Mouse (Mus musculus): ENCODE results near the gene Dnaaf5. TPM values are rescaled to one million over a fixed set of nuclear protein-coding genes. Genes with fewer than 3 reads are reported as not detected.

Dnaaf5 gene
- total RNA-seq, 4 experiments from 2014 or later: 16.6 to 20.3 (median 17.4) TPM

DNA sequence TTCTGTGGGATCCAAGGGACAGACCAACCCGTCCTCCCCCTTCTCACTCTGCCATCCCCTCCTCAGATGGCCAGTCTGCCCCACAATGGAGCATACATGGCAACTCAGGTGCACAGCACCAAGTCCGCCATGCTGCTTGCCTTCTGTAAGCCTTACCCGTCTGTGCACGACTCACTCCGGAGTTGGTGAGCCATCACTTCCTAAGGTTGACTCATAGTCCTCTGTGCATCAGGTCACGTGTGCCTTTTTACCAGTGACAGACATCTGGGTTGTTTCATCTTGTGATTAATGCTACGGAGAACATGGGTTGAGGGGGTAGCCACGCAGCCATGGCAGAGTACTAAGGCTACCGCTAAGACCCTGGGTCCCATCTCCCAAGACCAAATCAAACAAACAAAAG, 9.4 kb upstream of the Dnaaf5 start:
- DNase-seq (ENCODE audit: low spot score in 2 of 2): no peak

DNA sequence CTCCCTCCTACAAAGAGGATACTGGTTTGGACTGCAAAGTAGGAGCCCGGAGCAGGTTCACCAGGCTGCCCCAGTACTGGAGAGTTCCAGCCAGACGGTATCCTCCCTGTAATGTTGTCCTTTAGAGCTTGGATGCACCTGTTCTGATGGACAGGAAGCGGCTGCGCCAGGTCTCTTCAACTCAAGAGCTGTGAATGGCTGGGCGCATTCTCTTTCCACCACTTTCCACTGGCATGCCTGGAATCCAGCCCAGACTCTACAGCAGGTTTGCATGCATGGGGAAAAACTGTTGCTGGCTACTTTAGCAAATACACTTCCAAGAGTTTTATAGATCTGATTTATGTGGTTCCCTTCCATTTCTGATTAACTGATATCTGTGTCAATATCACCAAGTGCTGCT, 8.7 kb upstream of the Dnaaf5 start:
- no peak for DNase-seq (ENCODE audit: low spot score in 2 of 2)

DNA sequence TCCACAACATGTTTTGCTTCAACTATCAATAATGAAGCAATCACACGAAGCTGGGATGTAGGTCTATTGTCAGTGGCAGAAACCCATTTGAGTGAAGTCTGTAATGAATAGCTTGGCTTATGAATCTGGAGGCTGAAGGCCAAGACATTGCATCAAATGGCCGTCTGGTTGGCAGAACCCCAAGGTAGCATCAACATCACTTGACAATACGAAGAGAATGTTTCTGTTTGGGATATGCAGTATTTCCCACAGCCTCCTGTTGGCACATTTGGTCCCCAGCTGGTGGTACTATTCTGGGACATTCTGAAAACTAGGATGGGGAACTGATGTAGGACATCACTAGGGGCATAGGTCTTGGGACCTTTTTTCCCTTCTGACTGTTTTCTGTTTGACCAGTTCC, 6.1 kb upstream of the Dnaaf5 start:
- no peak for DNase-seq (ENCODE audit: low spot score in 2 of 2)

DNA sequence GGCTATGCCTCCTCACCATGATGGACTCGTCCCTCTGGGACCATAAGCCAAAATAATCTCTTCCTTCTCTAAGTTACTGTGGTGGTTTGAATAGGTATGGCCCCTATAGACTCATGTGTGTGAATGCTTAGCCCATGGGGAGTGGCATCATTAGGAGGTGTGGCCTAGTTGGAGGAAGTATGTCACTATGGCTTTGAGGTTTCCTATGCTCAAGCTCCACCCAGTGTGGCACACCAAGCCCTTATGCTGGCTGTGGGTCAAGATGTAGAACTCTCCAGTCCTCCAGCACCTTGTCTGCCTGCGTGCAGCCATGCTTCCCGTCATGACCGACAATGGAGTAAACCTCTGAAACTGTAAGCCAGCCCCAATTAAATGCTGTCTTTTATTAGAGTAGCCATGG, 4.3 kb upstream of the Dnaaf5 start:
- no peak for DNase-seq (ENCODE audit: low spot score in 2 of 2)

DNA sequence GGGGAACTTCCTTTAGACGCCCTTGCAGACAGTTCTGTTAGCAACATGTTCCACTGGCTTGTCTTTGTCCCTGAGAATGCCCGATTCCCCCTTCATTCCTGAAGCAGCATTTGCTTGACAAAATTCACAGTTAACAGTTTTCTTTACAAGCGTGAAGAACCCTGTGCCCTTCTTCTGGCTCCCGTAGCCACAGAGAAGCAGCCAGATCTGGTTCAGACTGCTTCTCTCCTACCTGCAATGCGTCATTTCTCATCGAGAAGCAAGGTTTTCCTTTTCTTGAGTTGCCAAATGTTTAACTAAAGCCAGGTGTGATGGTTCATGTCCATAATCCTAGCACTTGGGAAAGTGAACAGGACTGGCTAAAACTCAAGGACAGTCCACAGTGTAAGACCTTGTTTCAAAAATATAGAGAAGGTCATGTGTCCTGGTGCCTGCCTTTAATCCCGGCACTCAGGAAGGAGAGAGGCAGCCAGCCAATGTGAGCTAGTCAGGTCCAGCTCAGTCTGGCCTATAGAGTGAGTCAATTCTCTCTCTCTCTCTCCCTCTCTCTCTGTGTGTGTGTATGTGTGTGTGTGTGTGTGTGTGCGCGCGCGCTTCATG, 3.4 kb upstream of the Dnaaf5 start:
- no peak for DNase-seq (ENCODE audit: low spot score in 2 of 2)

DNA sequence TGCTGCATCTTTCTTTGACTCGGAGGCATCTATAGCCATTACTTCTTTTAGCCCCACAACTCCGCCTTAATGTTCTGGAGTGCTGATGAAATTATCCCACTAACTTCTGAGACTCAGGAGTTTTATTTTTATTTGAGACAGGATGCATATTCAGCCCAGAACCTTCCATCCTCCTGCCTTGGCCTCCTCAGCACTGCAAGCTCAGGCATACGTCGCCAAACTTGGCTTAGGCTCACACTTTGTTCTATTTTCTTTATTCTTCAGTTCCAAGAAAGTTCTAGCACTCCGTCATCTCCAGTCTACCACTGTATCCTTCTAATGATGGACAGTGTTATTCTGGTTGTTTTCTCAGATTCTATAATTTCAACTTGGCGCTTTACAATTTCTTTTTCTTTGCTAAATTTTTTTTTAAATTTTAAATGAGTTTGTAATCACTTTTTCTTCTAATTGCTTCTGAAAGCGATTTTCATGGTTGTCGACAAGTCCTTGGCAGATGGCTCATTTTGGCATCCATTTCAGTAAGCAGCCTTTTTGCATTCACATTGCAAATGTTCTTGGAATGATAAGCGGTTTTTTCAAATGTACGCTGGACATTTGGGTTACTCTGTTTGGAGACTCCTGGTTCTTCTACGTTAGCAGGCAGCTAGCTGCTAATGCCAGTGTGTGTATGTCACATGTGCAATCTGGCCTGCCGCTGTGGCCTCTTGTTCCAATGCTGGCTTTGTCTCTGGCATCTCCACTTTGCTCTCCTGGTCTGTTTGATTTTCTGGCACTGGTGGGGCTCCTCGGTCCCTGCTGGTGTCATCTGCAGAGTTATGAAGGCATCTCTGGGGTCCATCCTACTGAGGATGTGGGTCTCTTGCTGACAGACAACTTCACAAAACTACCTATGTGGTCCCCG, 2.6 kb upstream of the Dnaaf5 start:
- DNase-seq (ENCODE audit: low spot score in 2 of 2): no peak

DNA sequence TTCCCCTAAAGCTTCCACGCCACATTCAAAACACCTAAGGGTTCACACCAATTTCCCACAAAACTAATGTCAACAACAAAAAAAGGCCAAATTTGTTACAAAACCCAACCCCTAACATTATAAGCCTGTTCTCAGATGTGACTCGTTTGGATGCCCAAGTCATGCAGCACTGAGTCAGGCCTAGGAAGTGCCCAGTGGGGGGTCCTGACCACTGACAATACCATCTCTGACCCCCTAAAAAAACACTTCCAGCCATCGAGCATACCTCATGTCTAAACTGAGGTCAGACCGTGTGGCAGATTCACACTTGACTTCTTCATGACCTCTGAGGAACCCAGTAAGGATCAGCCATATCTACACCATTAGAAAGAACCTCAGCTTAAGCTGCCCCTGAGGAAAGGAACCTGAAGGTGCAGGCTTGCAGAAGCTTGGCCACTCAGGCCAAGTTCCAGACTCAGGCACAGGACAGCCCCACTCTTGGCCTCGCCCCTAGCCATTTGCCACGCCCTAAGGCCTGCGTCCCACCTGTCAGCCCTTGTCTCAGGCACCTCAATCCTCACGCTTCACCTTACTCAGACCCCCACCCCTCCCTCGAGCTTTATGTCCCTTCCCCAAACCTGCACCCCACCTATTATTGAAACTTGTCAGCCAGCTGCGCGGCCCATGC, 884 bp upstream of the Dnaaf5 start:
- DNase-seq (ENCODE audit: low spot score in 2 of 2): no peak

DNA sequence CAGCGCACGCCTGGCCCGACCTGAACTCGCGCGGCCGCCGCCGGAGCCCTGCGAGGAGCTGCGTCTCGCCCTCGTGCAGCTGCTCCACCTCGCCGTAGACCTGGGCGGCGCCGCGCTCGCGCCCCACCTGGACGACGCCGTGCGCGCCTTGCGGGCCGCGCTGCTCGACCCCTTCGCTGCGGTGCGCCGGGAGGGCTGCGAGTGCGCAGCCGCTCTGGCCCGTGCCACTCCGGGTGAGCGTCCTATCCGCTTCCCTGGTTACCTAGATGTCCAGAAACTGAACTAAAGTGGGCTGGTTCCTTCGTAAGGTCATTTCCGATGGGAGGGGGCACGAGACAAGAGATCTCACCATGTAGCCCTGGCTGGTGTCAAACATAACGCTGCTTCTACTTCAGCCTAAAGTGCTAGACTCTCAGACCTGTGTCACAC, 594 bp downstream of the Dnaaf5 start:
- DNase-seq (ENCODE audit: low spot score in 2 of 2): no peak

DNA sequence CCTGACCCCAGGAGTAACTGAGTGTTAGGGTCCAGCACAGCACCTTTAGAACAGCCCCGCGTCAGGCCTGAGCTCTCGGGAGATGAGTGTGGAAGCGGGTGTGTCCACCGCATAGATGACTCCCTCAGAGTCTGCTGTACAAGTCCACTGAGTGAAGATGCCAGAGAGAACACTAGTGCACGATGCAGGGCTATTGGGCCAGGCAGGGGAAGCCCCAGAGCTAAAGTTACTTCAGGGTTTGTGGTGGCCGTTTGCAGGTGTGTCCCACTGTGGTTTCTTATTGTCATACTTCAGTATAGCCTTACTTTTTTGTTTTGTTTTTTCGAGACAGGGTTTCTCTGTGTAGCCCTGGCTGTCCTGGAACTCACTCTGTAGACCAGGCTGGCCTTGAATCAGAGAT, 10.9 kb downstream of the Dnaaf5 start:
- no peak for DNase-seq (ENCODE audit: low spot score in 2 of 2)

DNA sequence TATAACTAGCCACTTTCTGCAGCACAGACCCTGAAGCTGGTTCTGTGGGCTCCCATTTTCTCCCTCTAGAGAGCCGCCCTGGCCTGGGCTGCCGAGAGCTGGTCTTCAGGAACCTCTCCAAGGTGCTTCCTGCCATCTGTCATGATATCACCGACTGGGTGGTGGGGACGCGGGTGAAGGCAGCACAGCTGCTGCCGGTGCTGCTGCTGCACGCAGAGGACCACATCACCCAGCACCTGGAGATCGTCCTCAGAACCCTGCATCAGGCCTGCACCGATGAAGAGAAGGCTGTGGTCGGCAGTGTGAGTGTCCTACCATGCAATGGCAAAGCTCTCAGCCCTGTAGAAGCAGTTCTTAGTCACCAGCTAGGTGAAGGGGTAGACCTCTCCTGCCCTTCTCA, 11.6 kb downstream of the Dnaaf5 start:
- no peak for DNase-seq (ENCODE audit: low spot score in 2 of 2)

DNA sequence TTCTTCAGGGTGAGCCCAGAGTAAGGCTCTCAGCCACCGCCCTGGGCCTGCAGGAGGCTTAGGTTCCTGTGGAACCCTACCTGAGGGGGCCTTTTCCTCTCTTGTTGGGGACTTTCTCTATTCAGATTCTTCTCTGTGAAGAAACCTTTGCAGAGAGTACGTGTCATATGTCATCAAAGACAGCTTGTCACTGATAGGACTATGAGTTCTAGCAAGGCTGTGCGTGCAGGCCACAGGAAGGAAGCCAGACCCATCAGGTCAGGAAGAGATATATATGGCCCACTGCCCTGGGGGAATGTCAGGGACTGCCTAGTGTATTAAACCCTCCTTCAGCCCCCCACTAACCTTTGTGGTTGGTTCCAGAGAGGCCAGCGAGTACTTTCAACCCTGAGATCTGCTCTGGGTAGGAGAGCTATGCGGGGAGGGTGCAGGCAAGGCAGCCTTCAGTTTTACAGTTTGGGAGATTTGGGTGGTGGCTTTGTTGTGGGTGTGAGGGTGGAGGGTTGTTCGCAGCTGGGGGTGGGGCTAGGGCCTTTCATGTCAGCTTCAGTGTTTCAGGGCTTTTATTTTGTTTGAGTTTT, 16.8 kb downstream of the Dnaaf5 start:
- no peak for DNase-seq (ENCODE audit: low spot score in 2 of 2)

DNA sequence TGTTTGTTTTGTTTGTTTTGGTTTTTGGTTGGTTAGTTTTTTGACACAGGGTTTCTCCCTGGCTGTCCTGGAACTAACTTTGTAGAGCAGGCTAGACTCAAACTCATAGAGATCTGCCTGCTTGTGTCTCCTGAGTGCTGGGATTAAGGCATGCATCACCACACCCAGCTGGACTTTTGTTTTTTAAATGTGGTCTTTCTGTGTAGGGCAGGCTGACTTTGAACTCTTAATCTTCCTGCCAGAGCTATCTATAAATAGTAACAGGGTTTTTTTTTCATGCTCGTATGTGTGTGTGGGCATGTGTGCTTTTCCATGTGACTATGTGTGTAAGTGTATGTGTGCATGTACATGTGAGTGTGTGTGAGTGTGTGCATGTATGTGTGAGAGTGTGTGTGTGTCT, 17.5 kb downstream of the Dnaaf5 start:
- no peak for DNase-seq (ENCODE audit: low spot score in 2 of 2)

DNA sequence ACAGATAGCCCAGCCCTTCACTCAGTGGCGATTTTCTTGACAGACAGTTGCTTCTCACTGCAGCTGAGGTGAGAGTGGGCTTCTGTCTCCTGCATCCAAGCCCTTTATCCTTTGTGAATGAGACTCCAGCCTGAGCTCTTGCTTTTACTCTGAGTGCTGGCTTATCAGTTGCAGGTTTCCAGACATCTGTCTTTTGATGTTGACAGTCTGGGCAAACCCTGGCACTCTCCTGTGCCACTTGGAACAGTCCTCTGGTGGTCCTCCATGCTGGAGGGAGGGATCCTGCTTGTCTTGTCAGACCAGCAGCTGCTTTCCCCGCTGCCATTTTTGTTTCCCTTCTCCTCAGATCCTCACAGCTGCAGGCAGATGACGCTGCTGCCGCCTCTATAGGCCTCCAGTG, 21.9 kb downstream of the Dnaaf5 start:
- DNase-seq (ENCODE audit: low spot score in 2 of 2): no peak

DNA sequence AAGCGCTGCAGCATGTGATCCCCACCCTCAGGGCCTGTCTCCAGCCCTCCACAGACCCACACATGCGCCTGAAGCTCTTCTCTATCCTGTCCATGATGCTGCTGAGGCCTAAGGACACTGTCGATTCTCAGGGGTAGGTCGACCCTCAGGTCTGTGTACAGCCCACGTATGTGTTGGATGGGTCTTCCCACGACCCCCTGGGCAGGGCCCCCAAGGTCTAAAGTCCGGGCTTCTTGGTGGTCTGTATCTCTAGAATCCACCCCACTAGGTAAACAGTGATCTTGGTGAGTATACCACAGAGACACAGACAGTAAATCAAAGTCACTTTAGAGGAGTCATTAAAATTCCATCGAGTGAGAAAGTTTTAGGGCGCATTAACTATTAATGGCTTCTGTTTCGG, 24.1 kb downstream of the Dnaaf5 start:
- DNase-seq (ENCODE audit: low spot score in 2 of 2): no peak

DNA sequence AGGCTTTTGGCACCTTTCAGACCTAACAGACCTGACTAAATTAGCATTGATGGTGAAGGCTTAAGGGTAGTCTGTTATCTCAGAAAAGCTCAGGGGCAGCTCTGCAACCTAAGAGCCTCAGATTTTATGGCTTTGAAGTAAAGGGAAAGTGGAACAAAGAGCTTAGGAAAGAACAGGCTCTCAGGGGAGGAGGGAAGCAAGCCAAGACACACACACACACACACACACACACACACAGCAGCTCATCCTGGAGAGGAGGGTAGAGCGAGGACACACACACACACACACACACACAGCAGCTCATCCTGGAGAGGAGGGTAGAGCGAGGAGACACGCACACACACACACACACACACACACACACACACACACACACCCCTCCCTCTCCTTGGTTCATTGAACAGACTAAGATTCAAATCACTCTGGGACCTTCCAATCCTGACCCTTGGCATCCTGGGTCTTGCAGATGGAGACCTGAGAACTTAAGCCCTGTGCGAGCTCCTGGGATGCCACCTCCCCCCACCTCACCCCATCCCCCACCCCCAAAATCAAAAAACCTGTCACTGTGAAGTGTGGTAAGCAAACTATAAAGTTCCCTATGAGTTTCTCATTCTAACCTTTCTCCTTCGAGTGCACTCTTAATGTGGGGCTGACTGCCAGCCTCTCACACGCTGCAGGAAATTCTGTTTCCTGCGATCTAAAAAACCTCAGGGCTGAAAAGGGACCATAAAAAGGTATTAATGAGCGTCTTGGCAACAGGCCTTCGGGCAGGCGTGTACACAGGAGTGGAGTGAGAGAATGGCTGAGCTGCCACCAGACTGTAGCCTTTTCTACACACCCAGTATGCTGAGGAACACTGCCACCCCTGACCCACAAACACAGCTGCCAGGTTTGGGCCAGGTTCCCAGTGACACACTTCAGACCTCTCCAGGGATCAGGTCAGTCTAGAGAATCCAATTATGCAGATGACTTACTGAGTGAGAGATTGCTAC, 24.8 kb downstream of the Dnaaf5 start:
- peak in 1 of 2 experiments; percentile 20 for DNase-seq (ENCODE audit: low spot score in 2 of 2)

DNA sequence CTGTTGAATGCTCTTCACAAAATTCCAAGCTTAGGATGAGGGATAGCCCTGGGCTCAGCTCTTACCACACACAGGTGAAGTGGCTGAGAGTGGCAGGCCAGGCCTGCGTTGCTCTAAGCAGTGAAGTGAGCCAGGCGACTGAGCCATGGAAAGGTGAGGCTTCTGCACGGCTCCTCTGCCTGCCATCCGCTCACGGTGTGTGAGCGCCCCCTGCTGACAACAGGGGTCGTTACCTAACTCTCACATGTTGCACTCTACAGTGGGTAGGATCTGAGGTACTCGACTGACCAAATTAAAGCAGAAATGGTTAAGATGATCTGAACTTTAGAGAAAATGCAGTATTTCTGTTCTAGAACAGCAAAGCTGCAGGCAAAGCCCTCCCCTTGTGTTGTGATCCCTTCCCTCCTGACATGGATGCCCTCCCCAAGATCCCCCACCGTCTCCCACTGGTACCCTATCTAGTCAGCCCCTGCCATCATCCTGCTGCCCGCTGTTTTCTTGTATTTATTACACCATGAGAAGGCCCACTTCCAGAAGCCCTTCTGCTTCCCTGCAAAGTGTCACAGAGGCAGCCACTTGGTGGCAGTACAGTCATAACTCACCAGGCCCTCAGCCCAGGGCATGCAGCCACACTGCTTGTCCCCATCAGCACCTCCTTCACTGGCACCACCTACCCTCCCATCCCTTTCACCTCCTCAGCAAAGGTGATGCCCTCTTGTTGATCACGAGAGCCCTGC, 29.0 kb downstream of the Dnaaf5 start:
- DNase-seq (ENCODE audit: low spot score in 2 of 2): peak; percentile 34 to 62

DNA sequence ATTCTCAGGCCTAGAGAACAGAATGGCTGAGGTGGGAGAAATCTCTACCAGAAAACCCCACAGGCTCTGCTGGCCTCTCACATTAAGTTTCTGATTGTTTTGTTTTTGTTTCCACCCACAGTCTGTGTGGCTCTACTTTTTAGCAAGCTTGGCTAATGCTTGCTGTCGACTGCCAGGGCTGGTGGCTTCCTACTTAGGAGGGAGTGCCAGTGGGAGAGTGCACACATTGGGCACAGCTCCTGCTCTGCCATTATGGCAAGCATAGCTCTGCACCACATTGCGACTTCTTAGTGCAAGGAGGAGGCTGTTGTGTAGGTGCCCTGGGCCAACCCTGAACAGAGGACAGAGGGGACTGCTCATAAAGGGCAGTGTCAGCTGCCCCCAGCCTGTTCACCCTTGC, 33.1 kb downstream of the Dnaaf5 start:
- no peak for DNase-seq (ENCODE audit: low spot score in 2 of 2)

DNA sequence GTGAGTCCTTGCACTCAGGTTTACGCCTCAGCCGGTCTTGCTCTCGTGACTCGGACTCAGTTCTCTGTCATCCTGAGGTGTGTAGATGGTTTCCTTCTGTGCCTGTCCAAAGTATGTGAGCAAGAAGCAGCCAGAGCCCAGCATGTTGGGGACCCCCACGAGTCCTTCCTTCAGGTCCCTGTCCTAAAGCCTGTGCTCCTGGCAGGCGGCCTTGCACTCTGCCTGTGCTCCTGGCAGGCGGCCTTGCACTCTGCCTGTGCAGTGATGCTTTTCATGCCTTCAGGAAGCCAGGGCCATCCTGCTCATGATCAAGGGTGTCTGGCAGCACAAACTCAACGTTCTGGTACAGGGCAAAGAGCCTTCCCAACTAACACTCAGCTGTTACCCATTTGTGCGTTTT, 33.6 kb downstream of the Dnaaf5 start:
- DNase-seq (ENCODE audit: low spot score in 2 of 2): no peak

DNA sequence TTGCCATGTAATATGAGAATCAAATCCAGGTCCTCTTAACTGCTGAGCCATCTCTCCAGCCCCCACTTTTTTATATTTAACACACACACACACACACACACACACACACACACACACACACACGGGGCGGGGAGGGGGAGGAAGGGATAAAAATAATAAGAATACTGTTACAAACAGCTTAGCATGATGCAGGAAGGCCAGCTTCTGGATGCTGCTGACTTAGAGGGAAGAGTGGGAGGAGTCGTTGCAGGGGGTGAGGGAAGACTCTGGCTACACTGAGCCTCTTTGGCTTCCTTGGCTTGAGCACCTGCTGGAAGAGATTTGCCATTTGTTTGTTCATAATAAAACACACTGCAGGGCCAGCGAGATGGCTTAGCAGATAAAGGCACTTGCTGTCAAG, 34.9 kb downstream of the Dnaaf5 start:
- DNase-seq (ENCODE audit: low spot score in 2 of 2): no peak

DNA sequence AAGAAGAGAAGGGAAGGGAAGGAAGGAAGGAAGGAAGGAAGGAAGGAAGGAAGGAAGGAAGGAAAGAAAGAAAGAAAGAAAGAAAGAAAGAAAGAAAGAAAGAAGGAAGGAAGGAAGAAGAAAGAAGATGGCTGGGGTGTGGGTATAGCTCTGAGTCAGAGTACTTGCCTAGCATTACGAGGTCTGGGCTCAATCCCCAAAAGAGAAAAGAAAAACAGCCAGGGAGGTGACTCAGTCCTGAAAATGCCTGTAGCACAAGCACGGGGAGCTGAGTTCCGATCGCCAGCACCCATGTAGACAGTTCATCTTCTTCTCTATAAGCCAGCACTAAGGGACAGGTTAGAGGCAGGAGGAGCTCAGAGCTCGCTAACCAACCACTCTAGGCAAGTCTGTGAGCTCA, 39.7 kb downstream of the Dnaaf5 start:
- no peak for DNase-seq (ENCODE audit: low spot score in 2 of 2)

Data from gastrocnemius, adult 8-10 months (tissue).